Mouse (Mus musculus): ENCODE data around the gene Lifr.

Lifr gene

DNA sequence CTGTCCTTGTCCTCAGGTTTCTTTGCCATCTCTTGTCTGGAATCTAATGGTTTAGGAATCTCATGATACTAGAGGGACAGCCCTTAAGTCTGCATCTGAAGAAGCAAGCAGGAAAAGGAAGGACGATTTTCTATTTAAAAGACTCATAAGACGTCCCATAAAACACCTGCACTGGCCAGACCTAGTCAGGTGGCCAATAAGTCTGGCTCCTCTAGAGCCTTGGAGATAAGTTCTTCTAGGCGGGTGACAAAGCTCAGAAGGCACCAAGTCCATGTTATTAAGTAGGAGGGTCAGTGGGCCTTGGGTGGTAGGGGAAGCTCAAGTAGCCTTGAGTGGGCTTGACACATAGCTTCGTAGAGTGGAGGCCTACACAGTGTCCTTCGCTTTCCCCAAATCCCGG is 67.2 kb downstream of the Lifr start:
- no peak for DNase-seq (ENCODE audit: low spot score in 2 of 2)

DNA sequence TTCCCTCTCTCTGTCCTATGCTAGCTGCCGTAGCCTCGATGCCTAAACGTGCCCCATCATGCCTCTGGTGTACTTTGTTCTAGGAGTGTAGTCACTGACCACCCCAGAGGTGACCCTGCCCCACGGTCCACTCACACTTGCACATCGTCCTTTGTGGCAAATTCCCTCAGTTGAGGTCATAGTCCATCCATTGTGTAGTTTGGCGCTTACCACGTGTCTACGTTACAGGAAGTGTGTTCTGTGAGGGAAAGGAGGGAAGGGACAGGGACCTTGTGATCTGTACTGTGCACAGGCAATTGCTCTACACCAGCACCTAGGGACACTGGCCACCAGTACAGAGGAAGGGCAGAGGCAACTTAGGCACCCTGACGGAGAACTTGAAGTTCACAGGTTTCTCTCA is 69.5 kb downstream of the Lifr start:
- DNase-seq (ENCODE audit: low spot score in 2 of 2), result no peak

DNA sequence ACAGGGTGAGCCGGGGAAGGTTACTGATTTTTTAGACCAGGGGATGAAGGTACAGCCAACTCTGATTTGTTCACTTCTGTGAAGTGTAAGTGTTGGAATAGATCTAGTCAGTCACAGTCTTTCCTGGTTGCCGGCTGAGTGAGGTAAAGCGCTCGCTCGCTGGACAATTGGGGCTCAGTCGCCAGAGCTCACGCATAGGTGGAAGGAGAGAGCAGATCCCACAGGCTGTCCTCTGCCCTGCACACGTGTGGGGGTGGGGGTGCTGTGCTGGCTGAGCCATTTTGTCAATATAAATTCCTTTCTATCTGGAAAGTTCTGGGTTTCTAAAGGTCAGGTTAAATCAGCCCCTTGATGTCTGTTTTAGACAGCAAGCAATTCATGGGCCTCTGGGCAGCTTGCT is 69.9 kb downstream of the Lifr start:
- DNase-seq (ENCODE audit: low spot score in 2 of 2), result no peak

GRCm38 (mm10) chr15:7163851-7164250 is 73.4 kb downstream of the Lifr start:
- no peak for DNase-seq (ENCODE audit: low spot score in 2 of 2)

DNA sequence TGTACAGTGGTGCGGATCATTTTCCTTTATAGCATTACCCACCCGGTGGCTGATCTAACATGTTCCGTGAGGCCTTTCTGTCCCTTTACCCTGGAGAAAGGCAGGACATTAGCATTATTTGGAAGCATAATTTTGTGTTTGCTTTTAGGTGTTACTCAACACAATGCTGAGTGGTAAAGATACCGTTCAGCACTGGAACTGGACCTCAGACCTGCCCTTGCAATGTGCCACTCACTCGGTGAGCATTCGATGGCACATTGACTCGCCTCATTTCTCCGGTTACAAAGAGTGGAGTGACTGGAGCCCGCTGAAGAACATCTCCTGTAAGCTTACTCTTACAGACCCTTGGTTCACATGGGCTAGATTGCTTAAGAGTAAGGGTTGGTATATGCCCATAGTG is 76.3 kb downstream of the Lifr start:
- no peak for DNase-seq (ENCODE audit: low spot score in 2 of 2)

DNA sequence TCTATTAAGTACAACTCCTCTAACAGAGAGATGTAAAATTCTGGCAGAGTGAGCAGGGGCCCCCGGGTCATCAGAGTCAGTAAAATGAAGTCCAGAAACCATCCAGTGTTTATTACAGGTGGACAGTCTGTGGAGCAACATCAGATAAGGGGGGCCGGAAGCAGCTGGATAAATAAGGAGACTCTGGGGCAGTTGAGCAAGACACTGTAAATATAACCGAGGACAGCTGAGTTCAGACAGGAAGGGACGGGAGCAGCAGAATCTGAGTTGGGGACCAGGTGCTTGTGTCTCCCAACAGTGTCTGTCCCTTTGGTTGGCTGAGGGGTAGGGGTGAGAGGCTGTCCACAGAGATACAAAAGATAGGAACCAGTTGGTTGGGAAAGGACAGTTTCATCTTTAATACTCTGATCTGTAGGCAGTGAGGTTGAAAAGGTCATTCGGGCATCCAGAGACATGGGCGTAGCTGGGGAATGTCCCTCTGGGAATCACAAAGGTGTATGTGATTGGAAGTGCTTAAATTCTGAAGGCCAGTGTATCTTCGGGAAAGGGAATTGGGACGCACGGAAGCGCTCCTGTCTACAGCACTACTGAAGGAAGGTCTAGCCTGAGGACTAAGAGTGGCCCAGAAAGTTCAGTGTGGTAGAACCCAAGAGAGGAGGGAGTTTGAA is 77.0 kb downstream of the Lifr start:
- DNase-seq (ENCODE audit: low spot score in 2 of 2), result no peak

GRCm38 (mm10) chr15:7167906-7168532 is 77.6 kb downstream of the Lifr start:
- no peak for DNase-seq (ENCODE audit: low spot score in 2 of 2)

- DNase-seq (ENCODE audit: low spot score in 2 of 2), result no peak
These were observed 82.5 kb downstream of the Lifr start for GRCm38 (mm10) chr15:7172875-7173274.

DNA sequence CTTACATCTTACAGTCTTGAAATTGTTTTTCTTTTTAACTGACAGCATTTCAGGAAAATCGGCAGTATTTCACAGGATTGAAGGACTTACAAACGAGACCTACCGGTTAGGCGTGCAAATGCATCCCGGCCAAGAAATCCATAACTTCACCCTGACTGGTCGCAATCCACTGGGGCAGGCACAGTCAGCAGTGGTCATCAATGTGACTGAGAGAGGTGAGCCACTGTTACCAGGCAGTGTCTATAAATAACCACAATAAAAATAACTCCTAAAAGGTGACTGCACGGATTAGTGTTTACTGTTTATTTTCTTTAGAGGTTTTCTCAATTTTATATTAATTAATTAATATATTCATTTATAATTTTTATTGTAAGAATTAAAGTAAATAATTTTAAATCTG is 82.9 kb downstream of the Lifr start:
- DNase-seq (ENCODE audit: low spot score in 2 of 2), result no peak

GRCm38 (mm10) chr15:7173776-7174175 is 83.4 kb downstream of the Lifr start:
- DNase-seq (ENCODE audit: low spot score in 2 of 2), result no peak

DNA sequence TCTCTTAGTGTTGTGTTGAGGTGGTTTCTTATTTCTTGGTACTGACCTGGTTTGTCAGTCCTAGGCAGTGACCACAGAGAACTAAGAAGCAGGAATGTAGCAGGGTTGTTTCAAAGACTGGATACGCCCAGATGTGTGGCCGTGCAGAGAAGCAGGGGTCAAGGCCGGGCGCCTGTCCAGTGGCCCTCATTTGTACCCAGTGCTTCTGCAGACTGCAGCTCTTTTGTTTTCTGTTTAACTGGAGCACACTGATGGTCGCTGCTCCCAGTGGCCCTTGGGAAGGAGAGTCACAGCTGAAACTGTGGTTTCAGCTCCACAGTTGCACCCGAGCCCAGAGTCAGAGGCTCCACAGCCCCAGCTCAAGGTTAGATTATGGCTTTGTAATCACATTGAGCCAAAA is 90.2 kb downstream of the Lifr start:
- DNase-seq (ENCODE audit: low spot score in 2 of 2), result no peak

DNA sequence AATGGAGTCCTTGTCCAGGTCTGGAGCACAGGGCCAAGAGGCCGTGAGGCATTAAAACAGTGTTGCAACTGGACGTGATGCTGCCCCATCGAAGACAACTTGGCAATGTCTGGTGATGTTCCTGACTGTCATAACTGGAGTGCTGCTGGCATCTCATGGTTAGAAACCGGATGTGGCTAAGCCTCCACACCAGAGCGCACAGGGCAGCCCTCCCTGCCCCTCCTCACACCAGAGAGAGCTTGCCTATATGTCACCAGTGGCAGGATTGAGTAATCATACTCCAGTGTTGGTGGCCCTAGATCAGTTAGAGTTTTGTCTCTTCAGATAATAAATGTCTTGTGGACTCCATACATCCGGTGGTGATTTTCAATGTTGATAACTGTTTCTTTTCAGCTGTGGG is 97.3 kb downstream of the Lifr start:
- DNase-seq (ENCODE audit: low spot score in 2 of 2), result no peak

- no peak for DNase-seq (ENCODE audit: low spot score in 2 of 2)
These were observed 99.5 kb downstream of the Lifr start for GRCm38 (mm10) chr15:7189678-7190454.

DNA sequence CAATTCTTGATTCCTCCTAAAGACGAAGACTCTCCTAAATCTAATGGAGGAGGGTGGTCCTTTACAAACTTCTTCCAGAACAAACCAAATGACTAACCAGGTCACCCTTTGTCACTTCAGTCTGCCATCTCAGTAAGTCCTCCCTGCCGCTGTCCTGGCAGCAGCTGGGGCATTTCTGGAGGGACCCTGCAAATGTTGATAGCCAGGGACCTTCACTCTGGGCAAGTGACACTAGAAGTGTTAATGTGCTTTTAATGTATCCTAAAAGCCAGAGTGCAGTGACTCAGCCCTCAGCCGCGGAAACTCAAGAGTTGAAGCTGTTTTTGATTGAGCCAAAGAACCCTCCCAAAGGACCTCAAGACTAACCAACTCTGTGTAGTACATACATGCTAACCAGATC is 100.7 kb downstream of the Lifr start:
- DNase-seq (ENCODE audit: low spot score in 2 of 2), result no peak

DNA sequence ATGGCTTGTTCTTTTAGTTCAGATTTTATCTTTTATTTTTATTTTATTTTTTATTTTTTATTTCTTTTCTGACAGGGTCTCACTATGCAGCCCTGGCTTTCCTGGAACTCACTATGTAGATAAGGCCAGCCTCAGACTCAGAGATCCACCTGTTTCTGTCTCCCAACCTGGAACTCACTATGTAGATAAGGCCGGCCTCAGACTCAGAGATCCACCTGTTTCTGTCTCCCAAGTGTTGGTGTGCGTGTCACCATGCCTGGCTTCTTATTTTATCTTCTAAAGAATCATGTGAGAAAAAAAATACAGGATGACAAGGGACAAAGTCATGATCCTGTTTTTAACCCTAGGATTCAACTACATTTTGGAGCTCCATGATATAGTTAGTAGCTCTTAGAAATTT is 102.2 kb downstream of the Lifr start:
- DNase-seq (ENCODE audit: low spot score in 2 of 2), result no peak

DNA sequence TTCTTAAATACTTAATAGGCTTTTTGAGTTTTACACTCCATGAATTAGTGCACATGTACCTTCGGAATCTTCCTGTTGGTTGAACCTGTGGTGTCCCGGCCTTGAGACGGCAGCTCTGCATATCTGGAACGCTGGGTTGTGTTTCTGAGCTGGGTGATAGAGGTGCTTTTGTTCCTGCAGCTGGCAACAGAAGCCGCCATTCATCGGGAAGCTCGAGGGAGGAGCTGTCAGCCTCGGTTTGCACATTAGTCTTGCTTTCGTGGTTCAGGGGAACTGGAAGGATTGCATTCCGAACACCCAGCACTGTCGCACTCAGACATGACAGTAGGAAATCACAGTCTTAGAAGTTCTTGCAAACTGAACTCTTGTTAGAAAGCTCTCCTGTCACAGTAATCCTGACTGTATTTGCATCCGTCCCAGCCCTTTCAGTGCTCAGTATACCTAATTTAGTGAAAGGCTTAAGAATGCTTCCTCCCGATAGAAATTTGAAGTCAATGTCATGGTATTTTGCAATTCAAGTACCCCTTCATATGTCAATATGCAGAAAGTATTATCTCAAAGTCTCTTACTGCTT is 103.8 kb downstream of the Lifr start:
- no peak for DNase-seq (ENCODE audit: low spot score in 2 of 2)

DNA sequence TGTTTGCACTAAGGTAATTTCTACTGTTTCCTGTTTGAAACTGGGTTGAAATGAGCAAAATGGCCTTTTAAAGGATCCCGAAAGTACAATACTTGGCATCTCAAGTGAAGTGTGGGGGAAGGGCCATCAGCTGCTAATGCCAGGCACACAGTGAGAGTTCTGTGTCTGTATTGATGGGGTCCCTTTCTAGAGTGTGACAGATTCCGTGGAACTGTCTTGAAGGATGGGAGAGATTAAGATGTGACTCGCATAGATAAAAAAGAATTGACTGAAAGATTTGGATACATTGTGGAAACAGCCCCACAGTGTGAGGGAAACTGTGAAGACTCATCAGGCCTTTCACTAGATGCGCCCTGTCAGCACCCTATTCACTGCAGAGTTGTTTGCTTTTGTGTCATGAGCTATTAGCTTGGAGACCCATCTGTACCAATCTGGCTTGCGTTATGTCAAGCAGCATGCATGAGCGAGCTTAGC is 104.4 kb downstream of the Lifr start:
- no peak for DNase-seq (ENCODE audit: low spot score in 2 of 2)

DNA sequence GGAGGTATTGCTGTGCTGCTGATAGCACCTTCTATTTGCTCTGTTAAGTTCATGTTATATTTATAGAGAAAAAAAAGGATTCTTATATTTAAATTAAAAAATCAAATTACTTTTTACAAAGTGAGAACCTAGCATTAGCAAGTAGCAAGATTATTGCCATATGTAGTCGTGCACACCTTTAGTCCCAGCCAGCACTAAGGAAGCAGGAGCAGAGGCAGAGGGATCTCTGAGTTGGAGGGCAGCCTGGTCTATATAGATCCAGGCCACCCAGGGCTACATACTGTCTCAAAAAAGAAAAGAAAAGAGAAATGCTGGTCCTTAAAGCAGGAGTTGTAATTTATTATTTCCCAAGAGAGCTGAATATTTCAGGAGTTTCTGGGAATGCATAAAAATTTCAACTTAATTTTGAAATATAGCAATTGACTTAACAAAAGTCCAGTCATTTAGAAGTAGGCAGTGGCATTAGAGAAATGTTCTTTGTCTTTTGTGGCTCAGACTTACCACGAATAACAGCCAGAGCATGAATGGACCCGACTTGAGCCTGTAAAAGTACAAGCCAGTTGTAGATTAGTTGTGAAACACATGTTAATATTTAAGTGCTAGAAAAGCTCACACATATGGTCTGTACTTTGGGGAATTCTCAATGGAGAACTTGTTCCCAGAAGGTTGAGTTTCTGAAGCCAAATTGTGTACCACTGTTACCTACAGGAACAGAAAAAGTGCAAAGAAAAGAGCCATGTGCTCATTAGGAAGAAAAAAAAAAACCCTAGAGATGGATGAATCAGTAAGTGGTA is 107.4 kb downstream of the Lifr start:
- no peak for DNase-seq (ENCODE audit: low spot score in 2 of 2)

- peak; percentile 23 to 29 for DNase-seq (ENCODE audit: low spot score in 2 of 2)
These were observed 108.4 kb downstream of the Lifr start for GRCm38 (mm10) chr15:7198816-7199215.

- DNase-seq (ENCODE audit: low spot score in 2 of 2), result no peak
These were observed 109.9 kb downstream of the Lifr start for GRCm38 (mm10) chr15:7200286-7200685.

- DNase-seq (ENCODE audit: low spot score in 2 of 2), result no peak
These were observed 111.3 kb downstream of the Lifr start for GRCm38 (mm10) chr15:7201421-7202380.

Data from frontal cortex, postnatal 14 days (tissue).